Mouse (Mus musculus): ENCODE results near the gene Npr1. TPM values are rescaled to one million over a fixed set of nuclear protein-coding genes. Genes with fewer than 3 reads are reported as not detected.

Npr1 gene
- polyA plus RNA-seq, 1 experiment: 0.22 TPM

GRCm38 (mm10) chr3:90506362-90506761 is 40.7 kb upstream of the Npr1 start:
- Histone ChIP-seq H3K27me3 (ENCODE audit: control insufficient read depth, insufficient read depth, insufficient read length) (no peaks in the 10 kb centered on the region), H3K4me2 (ENCODE audit: low read depth) (no peak overlapping the region), H3K36me3 (ENCODE audit: control insufficient read depth, insufficient read depth) (peaks cover 64% of the 10 kb centered on the region), H3K79me2 (ENCODE audit: control insufficient read depth, insufficient read depth) (peaks cover 61% of the 10 kb centered on the region), H3ac (ENCODE audit: control insufficient read depth, insufficient read length) (no peak overlapping the region), H3K4me3 (no peak overlapping the region)
- no peak for TF ChIP-seq MAX (IDR thresholded peaks at IDR 0.05; ENCODE audit: low read depth)

GRCm38 (mm10) chr3:90505216-90505615 is 39.5 kb upstream of the Npr1 start:
- TF ChIP-seq POLR2A (IDR thresholded peaks at IDR 0.05; ENCODE audit: insufficient read length, low read depth): no peak
- TF ChIP-seq USF1 (IDR thresholded peaks at IDR 0.05; ENCODE audit: low read depth): no peak
- no peak for TF ChIP-seq SRF (IDR thresholded peaks at IDR 0.05; ENCODE audit: control insufficient read depth, insufficient read length, low read depth)
- no peak for TF ChIP-seq E2F4 (IDR thresholded peaks at IDR 0.05; ENCODE audit: insufficient read depth)
- no peak for TF ChIP-seq TCF12 (IDR thresholded peaks at IDR 0.05; ENCODE audit: insufficient read depth, poor library complexity, severe bottlenecking)
- no peak for TF ChIP-seq POLR2AphosphoS2 (IDR thresholded peaks at IDR 0.05; ENCODE audit: insufficient read length, low read depth)
- no peak for TF ChIP-seq CEBPB (IDR thresholded peaks at IDR 0.05; ENCODE audit: insufficient read depth, poor library complexity, severe bottlenecking)
- TF ChIP-seq TCF3 (IDR thresholded peaks at IDR 0.05; ENCODE audit: insufficient read length, low read depth): no peak
- TF ChIP-seq MAX (IDR thresholded peaks at IDR 0.05; ENCODE audit: low read depth): no peak
- H3K4me2 ChIP-seq (ENCODE audit: low read depth): no peak overlapping the region
- H3K27me3 ChIP-seq (ENCODE audit: control insufficient read depth, insufficient read depth, insufficient read length): no peaks in the 10 kb centered on the region
- H3K4me3 ChIP-seq: no peak overlapping the region
- peaks cover 61% of the 10 kb centered on the region for H3K79me2 ChIP-seq (ENCODE audit: control insufficient read depth, insufficient read depth)
- H3K36me3 ChIP-seq (ENCODE audit: control insufficient read depth, insufficient read depth): peaks cover 72% of the 10 kb centered on the region
- no peak overlapping the region for H3ac ChIP-seq (ENCODE audit: control insufficient read depth, insufficient read length)

DNA sequence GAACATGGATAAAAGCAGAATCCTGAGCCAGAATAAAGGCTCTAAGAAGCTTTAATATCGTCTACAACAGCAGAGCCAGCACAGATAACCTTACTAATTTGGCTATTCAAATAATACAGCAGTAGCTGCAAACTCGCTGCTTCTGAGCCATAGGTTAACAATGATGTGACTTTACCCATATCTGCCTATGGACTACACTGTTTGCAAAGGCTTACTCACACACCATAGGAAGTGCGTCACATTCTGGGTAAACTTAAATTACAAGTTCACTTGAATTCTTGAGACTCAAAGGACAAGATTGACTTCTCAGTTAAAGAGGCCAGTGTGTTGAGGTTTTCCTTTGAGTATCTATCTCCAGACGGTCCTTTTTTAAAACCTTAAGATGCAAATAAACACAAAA is 37.8 kb upstream of the Npr1 start:
- H3K79me2 ChIP-seq (ENCODE audit: control insufficient read depth, insufficient read depth): peaks cover 55% of the 10 kb centered on the region
- TF ChIP-seq REST (IDR thresholded peaks at IDR 0.05; ENCODE audit: insufficient read depth, insufficient read length) (no peak), SRF (IDR thresholded peaks at IDR 0.05; ENCODE audit: control insufficient read depth, insufficient read length, low read depth) (no peak), E2F4 (IDR thresholded peaks at IDR 0.05; ENCODE audit: insufficient read depth) (no peak), CEBPB (IDR thresholded peaks at IDR 0.05; ENCODE audit: insufficient read depth, poor library complexity, severe bottlenecking) (no peak), MAX (IDR thresholded peaks at IDR 0.05; ENCODE audit: low read depth) (no peak), MYOD1 (IDR thresholded peaks at IDR 0.05; ENCODE audit: control insufficient read depth in 1 of 3, insufficient read length in 2 of 3, low read depth in 2 of 3) (no peak), USF1 (IDR thresholded peaks at IDR 0.05; ENCODE audit: low read depth) (no peak), TCF12 (IDR thresholded peaks at IDR 0.05; ENCODE audit: insufficient read depth, poor library complexity, severe bottlenecking) (no peak), POLR2A (IDR thresholded peaks at IDR 0.05; ENCODE audit: insufficient read length, low read depth) (no peak), MYOG (IDR thresholded peaks at IDR 0.05; ENCODE audit: control insufficient read depth in 1 of 3, insufficient read depth in 1 of 3, insufficient read length in 2 of 3, low read depth in 2 of 3) (no peak), TCF3 (IDR thresholded peaks at IDR 0.05; ENCODE audit: insufficient read length, low read depth) (no peak), POLR2AphosphoS2 (IDR thresholded peaks at IDR 0.05; ENCODE audit: insufficient read length, low read depth) (no peak)
- H3K27me3 ChIP-seq (ENCODE audit: control insufficient read depth, insufficient read depth, insufficient read length): no peaks in the 10 kb centered on the region
- peaks cover 84% of the 10 kb centered on the region for H3K36me3 ChIP-seq (ENCODE audit: control insufficient read depth, insufficient read depth)
- H3ac ChIP-seq (ENCODE audit: control insufficient read depth, insufficient read length): no peak overlapping the region
- no peak overlapping the region for H3K4me2 ChIP-seq (ENCODE audit: low read depth)
- no peak overlapping the region for H3K4me3 ChIP-seq

- no peaks in the 10 kb centered on the region for H3K79me2 ChIP-seq (ENCODE audit: control insufficient read depth, insufficient read depth)
- H3K4me2 ChIP-seq (ENCODE audit: low read depth): no peak overlapping the region
- H3K4me3 ChIP-seq: no peak overlapping the region
- peaks cover 53% of the 10 kb centered on the region for H3K36me3 ChIP-seq (ENCODE audit: control insufficient read depth, insufficient read depth)
- no peak overlapping the region for H3ac ChIP-seq (ENCODE audit: control insufficient read depth, insufficient read length)
- H3K27me3 ChIP-seq (ENCODE audit: control insufficient read depth, insufficient read depth, insufficient read length): no peaks in the 10 kb centered on the region
- TF ChIP-seq USF1 (IDR thresholded peaks at IDR 0.05; ENCODE audit: low read depth) (no peak), POLR2AphosphoS2 (IDR thresholded peaks at IDR 0.05; ENCODE audit: insufficient read length, low read depth) (no peak), TCF12 (IDR thresholded peaks at IDR 0.05; ENCODE audit: insufficient read depth, poor library complexity, severe bottlenecking) (no peak), MYOG (IDR thresholded peaks at IDR 0.05; ENCODE audit: control insufficient read depth in 1 of 3, insufficient read depth in 1 of 3, insufficient read length in 2 of 3, low read depth in 2 of 3) (no peak), E2F4 (IDR thresholded peaks at IDR 0.05; ENCODE audit: insufficient read depth) (no peak), MAX (IDR thresholded peaks at IDR 0.05; ENCODE audit: low read depth) (no peak), POLR2A (IDR thresholded peaks at IDR 0.05; ENCODE audit: insufficient read length, low read depth) (no peak), MYOD1 (IDR thresholded peaks at IDR 0.05; ENCODE audit: control insufficient read depth in 1 of 3, insufficient read length in 2 of 3, low read depth in 2 of 3) (no peak)
These were observed 31.9 kb upstream of the Npr1 start for GRCm38 (mm10) chr3:90497597-90497996.

- no peak overlapping the region for H3K4me3 ChIP-seq
- TF ChIP-seq MYOD1 (IDR thresholded peaks at IDR 0.05; ENCODE audit: control insufficient read depth in 1 of 3, insufficient read length in 2 of 3, low read depth in 2 of 3): no peak
- TF ChIP-seq POLR2A (IDR thresholded peaks at IDR 0.05; ENCODE audit: insufficient read length, low read depth): peak; percentile 17
- peak; percentile 70 for TF ChIP-seq POLR2AphosphoS2 (IDR thresholded peaks at IDR 0.05; ENCODE audit: insufficient read length, low read depth)
- no peak for TF ChIP-seq TCF12 (IDR thresholded peaks at IDR 0.05; ENCODE audit: insufficient read depth, poor library complexity, severe bottlenecking)
- no peak for TF ChIP-seq REST (IDR thresholded peaks at IDR 0.05; ENCODE audit: insufficient read depth, insufficient read length)
- no peak for TF ChIP-seq SRF (IDR thresholded peaks at IDR 0.05; ENCODE audit: control insufficient read depth, insufficient read length, low read depth)
- TF ChIP-seq MYOG (IDR thresholded peaks at IDR 0.05; ENCODE audit: control insufficient read depth in 1 of 3, insufficient read depth in 1 of 3, insufficient read length in 2 of 3, low read depth in 2 of 3): no peak
- peaks cover 37% of the 10 kb centered on the region for H3K36me3 ChIP-seq (ENCODE audit: control insufficient read depth, insufficient read depth)
- H3K27me3 ChIP-seq (ENCODE audit: control insufficient read depth, insufficient read depth, insufficient read length): no peaks in the 10 kb centered on the region
- no peak overlapping the region for H3ac ChIP-seq (ENCODE audit: control insufficient read depth, insufficient read length)
- no peak overlapping the region for H3K4me2 ChIP-seq (ENCODE audit: low read depth)
- H3K79me2 ChIP-seq (ENCODE audit: control insufficient read depth, insufficient read depth): no peaks in the 10 kb centered on the region
These were observed 30.3 kb upstream of the Npr1 start for GRCm38 (mm10) chr3:90495850-90496525.

All from myocyte (in vitro differentiated cells).